Mouse (Mus musculus) intestine, embryonic 16.5 days (tissue): ENCODE results near the gene Dse. TPM values are rescaled to one million over a fixed set of nuclear protein-coding genes. Genes with fewer than 3 reads are reported as not detected.

ENCODE experiments used
- ATAC-seq: fragments of 200-750 bp; cut with Nextera tagmentation; 2 replicates; pipeline ENCODE4 v1.8.0; 2017; ENCODE audit warnings: moderate TSS enrichment, moderate library complexity
- H3K27ac ChIP-seq: fragments of 300-500 bp; sonication (generic); 2 replicates; pipeline ENCODE4 v1.5.1; 2014; ENCODE audit warnings: mild to moderate bottlenecking, low read length
- H3K27me3 ChIP-seq: fragments of 300-500 bp; sonication (generic); replicated peaks from 2 replicates; pipeline ENCODE4 v1.6.1; 2014; ENCODE audit warnings: low read length, control low read depth, mixed read lengths; ENCODE audit not compliant: control insufficient read depth, insufficient read depth
- H3K36me3 ChIP-seq: fragments of 300-500 bp; sonication (generic); 2 replicates; pipeline ENCODE4 v1.6.1; 2014; ENCODE audit warnings: low read length, control low read depth; ENCODE audit not compliant: control insufficient read depth, insufficient read depth
- H3K4me1 ChIP-seq: fragments of 300-500 bp; sonication (generic); 2 replicates; pipeline ENCODE4 v1.6.1; 2014; ENCODE audit warnings: low read length, control low read depth, mixed read lengths; ENCODE audit not compliant: control insufficient read depth, insufficient read depth
- H3K4me2 ChIP-seq: fragments of 300-500 bp; sonication (generic); 2 replicates; pipeline ENCODE4 v1.6.1; 2014; ENCODE audit warnings: low read depth, low read length, control low read depth
- H3K4me3 ChIP-seq: fragments of 300-500 bp; sonication (generic); 2 replicates; pipeline ENCODE4 v1.5.1; 2014; ENCODE audit warnings: mild to moderate bottlenecking, low read length
- H3K9ac ChIP-seq: fragments of 300-500 bp; sonication (generic); 2 replicates; pipeline ENCODE4 v1.6.1; 2014; ENCODE audit warnings: low read depth, low read length
- H3K9me3 ChIP-seq: fragments of 300-500 bp; sonication (generic); 2 replicates; pipeline ENCODE4 v1.6.1; 2016; ENCODE audit warnings: low read length, control low read depth; ENCODE audit not compliant: control insufficient read depth
- WGBS: fragments of 180-500 bp; shearing (Covaris S2); extraction: QIAGEN DNeasy Blood & Tissue Kit; methylation state at CpG from one replicate; pipeline ENCODE4 v1.1.7; 2014; 5-methylcytosine and 5-hydroxymethylcytosine counted together
- polyA plus RNA-seq: library from polyadenylated mRNA; unstranded; fragments of >200 nt; fragmentation: Nextera tagmentation; extraction: Ambion mirVana; gene quantifications from 2 replicates; pipeline ENCODE4 v1.2.1, GENCODE M21; 2015

Dse gene
- polyA plus RNA-seq, 1 experiment from 2014 or later: 13.6 TPM

GRCm38 (mm10) chr10:34166971-34167370 lies 40.5 kb downstream of the Dse start:
- Histone ChIP-seq H3K27ac (no peak overlapping the region), H3K4me3 (no peak overlapping the region), H3K9ac (no peak overlapping the region), H3K36me3 (0 out of 2 replicates have a peak, but pooled peaks cover 2% of the 10 kb centered on the region), H3K4me1 (no peaks in the 10 kb centered on the region), H3K9me3 (no peaks in the 10 kb centered on the region), H3K4me2 (no peak overlapping the region), H3K27me3 (no peaks in the 10 kb centered on the region)
- WGBS: 78% methylated on average over 2 of the region's 2 CpGs
- no peak for ATAC-seq

GRCm38 (mm10) chr10:34155796-34156554 lies 51.5 kb downstream of the Dse start:
- no peak overlapping the region for H3K4me2 ChIP-seq
- no peaks in the 10 kb centered on the region for H3K4me1 ChIP-seq
- no peaks in the 10 kb centered on the region for H3K36me3 ChIP-seq
- no peak for ATAC-seq
- H3K27me3 ChIP-seq: no peaks in the 10 kb centered on the region
- H3K4me3 ChIP-seq: no peak overlapping the region
- no peak overlapping the region for H3K27ac ChIP-seq
- no peaks in the 10 kb centered on the region for H3K9me3 ChIP-seq
- no peak overlapping the region for H3K9ac ChIP-seq
- 74% methylated on average over 12 of the region's 12 CpGs for WGBS

- H3K27me3 ChIP-seq: no peaks in the 10 kb centered on the region
- H3K9me3 ChIP-seq: no peaks in the 10 kb centered on the region
- H3K36me3 ChIP-seq: no peaks in the 10 kb centered on the region
- H3K9ac ChIP-seq: no peak overlapping the region
- no peaks in the 10 kb centered on the region for H3K4me1 ChIP-seq
- H3K4me2 ChIP-seq: no peak overlapping the region
- WGBS: 83% methylated on average over 3 of the region's 3 CpGs
- H3K27ac ChIP-seq: no peak overlapping the region
- no peak for ATAC-seq
- no peak overlapping the region for H3K4me3 ChIP-seq
Observed at GRCm38 (mm10) chr10:34151827-34152226, 55.7 kb downstream of the Dse start.

GRCm38 (mm10) chr10:34150454-34150853 lies 57.1 kb downstream of the Dse start:
- Histone ChIP-seq H3K4me3 (no peak overlapping the region), H3K36me3 (no peaks in the 10 kb centered on the region), H3K4me1 (no peaks in the 10 kb centered on the region), H3K9me3 (no peaks in the 10 kb centered on the region), H3K27me3 (no peaks in the 10 kb centered on the region), H3K27ac (no peak overlapping the region), H3K9ac (no peak overlapping the region), H3K4me2 (no peak overlapping the region)
- 41% methylated on average over 6 of the region's 6 CpGs for WGBS
- ATAC-seq: no peak

- 74% methylated on average over 3 of the region's 3 CpGs for WGBS
- Histone ChIP-seq H3K27ac (no peak overlapping the region), H3K4me2 (no peak overlapping the region), H3K27me3 (no peaks in the 10 kb centered on the region), H3K9ac (no peak overlapping the region), H3K4me1 (no peaks in the 10 kb centered on the region), H3K36me3 (no peaks in the 10 kb centered on the region), H3K9me3 (no peaks in the 10 kb centered on the region), H3K4me3 (no peak overlapping the region)
- no peak for ATAC-seq
Observed at GRCm38 (mm10) chr10:34149772-34150171, 57.7 kb downstream of the Dse start.

GRCm38 (mm10) chr10:34141693-34142092 lies 65.8 kb downstream of the Dse start:
- 83% methylated on average over 2 of the region's 2 CpGs for WGBS
- no peak overlapping the region for H3K4me2 ChIP-seq
- H3K9me3 ChIP-seq: no peaks in the 10 kb centered on the region
- no peak overlapping the region for H3K4me3 ChIP-seq
- H3K4me1 ChIP-seq: no peaks in the 10 kb centered on the region
- no peaks in the 10 kb centered on the region for H3K27me3 ChIP-seq
- no peak overlapping the region for H3K9ac ChIP-seq
- no peak for ATAC-seq
- no peak overlapping the region for H3K27ac ChIP-seq
- H3K36me3 ChIP-seq: no peaks in the 10 kb centered on the region

- Histone ChIP-seq H3K36me3 (no peaks in the 10 kb centered on the region), H3K27me3 (no peaks in the 10 kb centered on the region), H3K4me2 (no peak overlapping the region), H3K27ac (no peak overlapping the region), H3K4me3 (no peak overlapping the region), H3K4me1 (no peaks in the 10 kb centered on the region), H3K9me3 (no peaks in the 10 kb centered on the region), H3K9ac (no peak overlapping the region)
- 61% methylated on average over 4 of the region's 4 CpGs for WGBS
- ATAC-seq: peak; percentile 33; the same call in 1 of the 2 replicates
Observed at GRCm38 (mm10) chr10:34139768-34140167, 67.7 kb downstream of the Dse start.

- no peak overlapping the region for H3K27ac ChIP-seq
- no peak overlapping the region for H3K4me2 ChIP-seq
- H3K9ac ChIP-seq: no peak overlapping the region
- H3K9me3 ChIP-seq: no peaks in the 10 kb centered on the region
- H3K27me3 ChIP-seq: no peaks in the 10 kb centered on the region
- no peak for ATAC-seq
- no peak overlapping the region for H3K4me3 ChIP-seq
- no peaks in the 10 kb centered on the region for H3K36me3 ChIP-seq
- 49% methylated on average over 6 of the region's 6 CpGs for WGBS
- H3K4me1 ChIP-seq: no peaks in the 10 kb centered on the region
Observed at GRCm38 (mm10) chr10:34138027-34138426, 69.5 kb downstream of the Dse start.

GRCm38 (mm10) chr10:34136432-34136831 lies 71.1 kb downstream of the Dse start:
- H3K27me3 ChIP-seq: no peaks in the 10 kb centered on the region
- 26% methylated on average over 6 of the region's 6 CpGs for WGBS
- H3K9me3 ChIP-seq: no peaks in the 10 kb centered on the region
- no peak for ATAC-seq
- H3K36me3 ChIP-seq: no peaks in the 10 kb centered on the region
- no peak overlapping the region for H3K4me2 ChIP-seq
- H3K9ac ChIP-seq: no peak overlapping the region
- H3K27ac ChIP-seq: no peak overlapping the region
- no peak overlapping the region for H3K4me3 ChIP-seq
- no peaks in the 10 kb centered on the region for H3K4me1 ChIP-seq

GRCm38 (mm10) chr10:34131356-34131755 lies 76.2 kb downstream of the Dse start:
- 72% methylated on average over 2 of the region's 2 CpGs for WGBS
- no peaks in the 10 kb centered on the region for H3K27me3 ChIP-seq

More at GRCm38 (mm10) chr10:34131356-34131755, 76.2 kb downstream of the Dse start:
- Histone ChIP-seq H3K9ac (no peak overlapping the region), H3K36me3 (no peaks in the 10 kb centered on the region), H3K4me3 (no peak overlapping the region), H3K27ac (no peak overlapping the region), H3K4me2 (no peak overlapping the region), H3K4me1 (no peaks in the 10 kb centered on the region; the same call in 1 of the 2 replicates), H3K9me3 (no peaks in the 10 kb centered on the region)
- ATAC-seq: no peak
